Mouse (Mus musculus): ENCODE data around the gene Col6a3.

The Col6a3 gene

DNA sequence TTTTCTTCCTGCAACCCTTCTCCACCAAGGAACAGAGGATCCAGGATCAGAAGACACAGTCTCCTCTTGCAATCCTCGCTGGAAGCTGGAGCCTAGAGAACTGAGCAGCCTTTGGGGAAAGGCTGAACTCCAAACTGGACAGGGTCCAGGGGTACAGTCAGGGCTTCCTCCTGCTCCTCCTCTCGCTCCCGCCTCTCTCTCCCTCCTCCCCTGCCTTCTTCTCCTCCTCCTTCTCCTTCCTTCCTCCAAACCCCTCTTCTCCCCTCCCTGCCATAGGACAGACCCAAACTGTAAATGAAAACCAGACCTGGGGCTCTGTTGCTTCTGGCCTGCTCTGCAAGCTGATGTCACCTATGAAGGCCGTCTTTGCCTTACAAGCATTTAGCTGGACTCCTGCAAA, at the start of gene Col6a3:
Gene Col6a3, minus strand, starts transcription at position 136 of the 400 bp plus-strand sequence.
- peak; percentile 68 for DNase-seq

DNA sequence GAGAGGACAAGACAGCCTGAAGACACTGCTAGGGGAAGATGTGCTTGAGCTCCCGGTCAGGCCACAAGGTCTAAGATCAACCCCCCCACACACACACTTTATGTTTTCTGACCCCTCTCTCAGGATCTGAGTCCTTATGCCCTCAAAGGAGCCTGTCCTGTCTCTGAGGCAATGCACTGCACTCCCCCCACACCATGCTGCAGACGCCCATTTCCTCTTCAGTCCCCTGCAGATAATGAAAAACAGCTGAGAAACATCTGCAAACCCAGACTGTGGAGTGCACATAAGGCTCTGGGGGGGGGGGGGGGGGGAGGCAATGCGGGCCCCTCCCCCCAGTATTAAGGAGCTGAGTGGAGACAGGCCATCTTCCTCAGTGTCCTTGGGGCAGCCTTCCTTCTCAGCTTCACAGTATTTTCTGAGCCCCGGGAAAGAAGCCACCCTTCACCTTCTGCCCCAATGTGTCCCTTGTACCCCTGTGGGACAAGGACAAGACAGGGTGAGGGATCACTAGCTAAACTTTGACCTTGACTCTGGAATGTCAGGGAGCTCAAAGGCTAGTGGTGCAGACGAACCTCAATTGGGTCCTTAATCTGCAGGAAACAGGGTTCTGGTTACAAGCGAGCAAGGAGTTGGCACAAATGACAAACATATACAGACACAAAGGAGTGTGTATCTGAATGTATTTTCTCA, 42.1 kb upstream of the Col6a3 start:
- DNase-seq: no peak

DNA sequence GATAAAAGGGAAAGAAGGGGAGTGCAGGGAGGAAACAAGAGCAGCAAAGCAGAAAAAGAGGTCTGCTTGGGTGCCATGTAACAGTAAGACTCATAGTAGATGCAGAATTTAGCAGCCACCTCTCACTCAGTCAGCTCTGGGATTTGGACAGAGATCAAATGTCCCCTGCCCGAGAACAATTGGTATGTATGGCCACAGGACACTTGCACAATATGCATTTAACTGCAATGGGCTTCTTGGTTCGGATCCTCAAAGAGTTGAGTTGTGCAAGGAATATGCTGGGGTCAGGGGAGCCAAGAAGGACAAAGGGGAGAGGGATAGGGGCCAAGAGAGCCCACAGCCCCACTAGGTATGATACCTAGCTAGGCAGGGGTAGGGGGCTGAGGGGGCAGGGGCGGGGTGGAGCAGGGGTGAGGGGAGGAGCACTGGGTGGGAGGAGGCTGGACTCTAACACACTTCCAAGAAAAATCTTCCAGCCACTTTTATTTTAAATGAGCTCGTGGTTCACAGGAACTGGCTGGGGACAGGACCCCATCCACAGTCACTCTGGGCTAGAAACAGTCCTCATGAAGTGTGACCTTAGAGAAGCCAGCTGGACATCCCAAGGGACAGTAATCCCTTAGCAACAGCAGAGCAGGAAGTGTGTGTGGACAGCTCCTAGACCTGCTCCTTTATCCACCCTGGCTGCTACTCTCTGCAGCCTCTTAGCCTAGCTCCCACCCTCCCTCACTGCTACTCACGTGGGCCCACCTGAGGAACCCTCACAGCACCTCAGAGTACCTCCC, 32.9 kb upstream of the Col6a3 start:
- peak; percentile 77 for DNase-seq

DNA sequence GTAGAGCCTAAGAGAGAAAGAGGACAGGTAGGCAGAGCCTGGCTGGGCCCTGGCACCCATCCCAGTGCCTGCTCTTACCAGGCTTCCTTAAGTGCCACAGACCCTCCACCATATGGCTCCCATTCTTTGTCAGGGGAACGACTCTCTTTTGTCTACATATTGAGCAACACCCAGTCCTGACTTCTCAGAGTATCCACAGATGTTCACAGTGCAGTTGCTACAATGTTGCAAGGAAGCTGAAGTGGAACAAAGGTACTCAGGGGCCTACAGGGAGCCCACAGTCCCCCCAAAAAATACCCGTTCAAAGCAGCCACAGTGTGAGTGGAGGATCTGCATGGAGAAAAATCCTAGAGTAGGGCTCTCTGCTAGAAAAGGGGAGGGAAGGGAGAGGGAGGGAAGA, 32.2 kb upstream of the Col6a3 start:
- DNase-seq: no peak

DNA sequence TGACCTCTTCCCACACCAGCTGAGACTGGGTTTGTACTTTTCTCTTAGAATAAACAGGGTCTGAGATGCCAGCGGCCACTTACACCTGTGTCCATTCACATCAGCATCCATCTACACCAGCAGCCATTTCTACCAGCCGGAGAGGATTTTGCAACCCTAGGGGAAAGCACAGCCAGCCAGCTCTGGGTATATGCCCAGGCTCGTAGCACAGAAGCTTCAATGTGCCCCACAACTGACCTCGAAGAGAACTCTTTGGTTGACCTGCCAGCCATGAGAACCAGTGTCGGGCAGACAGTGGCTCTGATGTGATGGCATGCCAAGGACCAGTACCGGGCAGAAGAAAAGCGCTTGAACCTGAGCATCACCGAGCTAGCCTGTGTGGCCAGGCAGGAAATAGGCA, 31.6 kb upstream of the Col6a3 start:
- DNase-seq: no peak

DNA sequence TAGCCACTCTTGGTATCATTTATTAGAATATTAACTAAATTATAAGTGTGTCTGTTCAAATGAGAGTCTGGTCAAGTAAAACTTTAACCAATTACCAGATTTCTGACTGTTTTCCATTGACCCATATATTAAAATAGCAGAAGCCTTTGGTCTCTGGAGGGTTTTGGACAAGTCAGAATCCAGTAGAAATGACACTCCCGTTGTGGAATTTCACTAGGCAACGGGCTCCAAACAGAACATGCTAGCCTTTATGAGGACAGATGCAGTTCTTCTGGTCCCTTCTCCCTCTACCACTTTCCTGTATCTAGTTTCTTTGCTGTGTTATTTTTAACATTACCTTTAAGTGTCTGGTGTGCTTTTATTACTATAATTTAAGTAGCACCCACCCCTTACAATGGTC, 26.8 kb upstream of the Col6a3 start:
- no peak for DNase-seq

DNA sequence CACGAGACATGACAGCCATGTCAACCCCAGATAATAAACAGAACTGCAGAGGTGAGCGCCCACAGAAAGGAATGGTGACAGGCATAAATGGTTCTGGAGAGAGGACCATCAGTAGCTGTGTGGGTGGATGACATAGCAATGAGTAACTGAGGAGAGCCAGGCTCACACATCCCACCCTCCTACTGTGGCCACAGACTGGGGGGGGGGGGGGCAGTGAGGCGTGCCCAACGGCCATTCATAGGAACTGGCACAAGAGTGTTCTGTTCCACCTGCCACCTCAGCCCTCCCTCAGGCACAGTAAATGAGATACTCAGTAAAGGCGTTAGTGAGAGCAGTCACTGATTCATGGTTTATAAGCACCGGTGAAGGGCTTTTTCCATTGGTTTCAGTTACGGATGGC, 23.0 kb upstream of the Col6a3 start:
- DNase-seq: no peak

DNA sequence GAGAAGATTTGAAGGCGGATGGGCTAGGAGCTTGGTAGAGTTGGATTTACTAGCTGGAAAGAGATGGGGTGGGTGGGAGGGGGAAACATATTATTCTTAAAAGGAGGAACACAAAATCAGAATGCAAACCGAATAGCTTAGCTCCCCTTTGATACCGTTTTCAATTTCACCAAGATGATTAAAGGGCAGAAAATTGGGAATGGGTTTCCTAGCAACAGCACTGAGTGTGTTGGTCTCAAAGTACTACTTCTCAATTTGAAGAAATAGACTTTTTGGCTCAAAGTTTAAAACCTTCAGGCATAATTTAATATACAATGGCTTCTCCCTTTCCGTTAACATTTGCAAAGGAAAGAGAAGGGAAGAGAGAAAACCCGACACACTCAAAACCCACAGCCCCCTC, 12.1 kb upstream of the Col6a3 start:
- no peak for DNase-seq

DNA sequence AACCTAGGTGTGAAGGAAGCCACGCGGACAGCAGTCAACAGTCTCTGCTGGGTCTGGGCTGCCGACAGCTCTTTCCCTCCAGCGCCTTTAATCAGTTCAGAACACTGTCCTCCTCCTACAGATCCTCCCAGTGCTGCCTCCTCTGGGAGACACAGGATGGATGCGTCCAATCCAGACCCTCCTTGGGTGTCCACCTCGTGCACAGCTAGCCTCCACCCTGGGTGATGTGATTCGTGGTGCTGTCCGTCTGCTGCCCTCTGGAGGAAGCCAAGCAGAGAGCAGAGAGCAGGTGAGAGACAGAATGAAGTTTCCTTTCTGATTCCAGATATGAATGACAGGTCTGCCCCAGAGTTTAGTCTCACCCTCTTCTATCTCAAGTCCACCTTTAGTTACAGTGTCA, 6.1 kb upstream of the Col6a3 start:
- peak; percentile 34 for DNase-seq

DNA sequence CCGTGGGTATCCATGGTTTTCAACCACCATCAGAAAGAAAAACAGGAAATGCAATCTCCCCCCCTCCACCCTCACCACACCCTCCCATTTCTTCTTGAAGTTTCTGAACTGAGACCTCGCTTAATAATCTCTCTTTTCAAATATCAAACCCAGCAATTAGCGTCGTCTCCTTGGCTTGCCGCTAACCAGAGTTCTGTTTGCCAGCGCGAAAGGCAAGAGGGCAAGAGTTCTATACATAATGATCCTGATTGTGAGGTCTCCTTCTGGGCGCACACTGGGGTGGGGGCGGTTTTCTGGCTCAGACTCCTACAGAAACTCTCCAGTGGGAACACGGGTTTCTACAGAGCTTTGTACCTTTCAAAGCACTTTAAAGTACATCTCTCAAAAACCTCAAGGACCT, 1.4 kb upstream of the Col6a3 start:
- DNase-seq: no peak

DNA sequence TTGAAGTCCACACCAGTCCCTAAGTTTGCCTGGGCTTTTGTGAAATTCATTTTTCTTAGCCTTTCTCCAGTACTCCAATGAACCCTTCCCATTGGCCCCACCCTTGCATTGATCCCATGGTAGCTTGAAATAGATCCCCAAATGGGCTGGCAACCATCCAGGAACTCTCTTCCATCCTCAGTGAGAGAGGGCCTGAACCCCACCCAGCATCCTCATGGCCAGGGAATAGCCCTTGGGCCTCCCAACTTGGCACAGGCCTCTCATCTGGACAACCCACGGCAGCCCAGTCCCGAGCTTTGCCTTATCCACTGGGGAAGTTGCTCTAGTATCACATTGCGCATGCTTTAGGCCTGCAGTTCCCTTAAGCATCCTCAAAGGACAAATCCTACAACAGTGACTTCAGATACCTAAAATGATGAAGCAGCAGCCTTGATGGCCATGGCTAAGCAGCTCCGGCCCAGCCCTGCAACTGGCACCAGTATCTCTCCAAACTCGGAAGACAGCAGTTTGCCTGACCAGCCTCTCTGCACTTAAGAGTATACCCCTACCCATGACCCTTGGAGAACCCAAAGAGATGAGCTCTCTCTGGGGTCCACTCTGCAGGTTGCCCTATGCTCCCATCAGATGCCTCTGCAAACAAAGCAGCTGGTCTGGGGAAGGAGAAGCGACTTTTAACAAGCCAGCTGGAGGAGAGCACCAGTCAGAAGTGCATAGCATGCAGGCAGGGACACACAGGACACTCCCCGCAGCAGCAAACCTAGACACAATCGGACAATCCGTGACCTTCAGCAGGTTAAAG, 783 bp downstream of the Col6a3 start:
- no peak for DNase-seq

DNA sequence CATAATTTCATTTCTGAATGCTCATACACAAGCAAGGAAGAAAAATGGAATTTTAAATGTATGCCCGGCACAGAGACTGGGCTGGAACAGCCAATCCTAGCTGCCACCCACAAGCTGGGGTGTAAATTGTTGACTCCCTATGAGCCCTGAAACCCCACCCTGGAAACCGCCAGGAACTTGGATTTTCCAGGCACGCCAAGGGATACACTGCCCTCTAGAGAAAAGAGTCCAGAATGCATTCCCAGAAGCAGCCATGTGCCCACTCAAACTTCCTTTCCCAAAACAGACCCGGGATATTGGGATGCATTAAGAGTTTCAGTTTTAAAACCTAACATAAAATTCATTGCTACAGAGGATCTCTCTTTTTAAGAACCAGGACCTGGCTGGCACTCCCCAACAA, 3.5 kb downstream of the Col6a3 start:
- DNase-seq: peak; percentile 64

DNA sequence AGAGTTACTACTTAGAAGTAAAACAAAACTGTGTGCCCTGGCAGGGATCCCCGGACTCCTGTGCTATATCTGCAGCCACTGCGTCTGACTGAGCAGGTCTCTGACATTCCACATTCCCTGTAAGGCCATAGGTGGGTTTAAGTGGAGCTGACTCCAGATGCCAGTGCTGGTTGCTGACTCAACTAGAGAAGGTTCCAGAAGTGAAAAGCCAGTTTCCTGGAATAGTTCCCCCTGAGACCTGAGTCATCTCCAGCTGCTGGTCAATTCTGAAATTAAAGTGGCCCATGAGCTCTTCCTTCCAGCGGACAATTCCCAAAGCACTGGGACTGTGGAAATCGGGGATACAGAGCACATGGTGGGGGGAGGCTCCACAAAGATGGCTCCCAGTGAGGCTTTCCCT, 5.1 kb downstream of the Col6a3 start:
- no peak for DNase-seq

DNA sequence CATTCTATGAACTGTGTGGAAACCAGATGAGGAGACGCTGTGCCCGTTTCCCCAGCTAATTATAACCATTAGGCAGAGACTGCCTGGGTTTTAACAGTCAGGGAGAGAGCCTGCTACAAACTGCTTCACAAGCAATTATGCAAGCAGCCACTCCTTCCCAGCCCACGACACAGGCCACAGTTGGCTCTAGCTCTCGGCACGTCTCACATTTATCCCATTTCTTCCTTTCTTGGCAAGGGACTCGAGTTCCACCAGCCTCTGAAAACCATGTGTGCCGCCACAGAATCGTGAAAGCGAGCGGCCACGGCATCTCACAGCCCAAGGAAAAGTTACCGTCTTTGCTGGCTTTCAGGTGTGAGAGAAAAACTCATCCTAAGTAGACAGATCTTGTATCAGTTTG, 5.5 kb downstream of the Col6a3 start:
- peak; percentile 38 for DNase-seq

DNA sequence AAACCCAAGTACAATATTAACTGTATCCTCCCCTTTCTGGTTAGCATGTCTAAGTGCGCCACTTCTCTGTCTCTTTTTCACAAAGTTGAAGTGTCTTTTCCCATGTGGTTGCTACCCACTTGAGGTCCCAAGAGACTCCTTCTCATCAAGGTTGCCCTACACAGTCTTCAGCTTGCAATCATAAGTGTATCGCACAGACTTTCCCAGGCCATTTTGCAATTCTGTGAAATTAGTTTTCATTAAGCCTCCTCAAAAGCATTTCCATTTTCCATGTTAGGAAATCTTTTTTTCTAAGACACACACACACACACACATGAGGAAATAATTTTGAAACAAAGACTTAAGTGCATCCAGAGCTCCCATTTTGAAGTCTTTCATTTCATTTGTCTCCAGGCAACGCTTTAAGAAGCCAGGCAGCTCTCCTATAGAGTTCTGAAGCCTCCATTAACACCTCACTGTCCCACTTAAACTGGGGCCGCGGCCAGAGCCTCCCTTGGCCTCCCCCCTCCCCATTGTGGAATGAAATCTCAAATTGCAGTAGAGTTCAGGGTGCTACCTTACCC, 7.5 kb downstream of the Col6a3 start:
- DNase-seq: no peak

DNA sequence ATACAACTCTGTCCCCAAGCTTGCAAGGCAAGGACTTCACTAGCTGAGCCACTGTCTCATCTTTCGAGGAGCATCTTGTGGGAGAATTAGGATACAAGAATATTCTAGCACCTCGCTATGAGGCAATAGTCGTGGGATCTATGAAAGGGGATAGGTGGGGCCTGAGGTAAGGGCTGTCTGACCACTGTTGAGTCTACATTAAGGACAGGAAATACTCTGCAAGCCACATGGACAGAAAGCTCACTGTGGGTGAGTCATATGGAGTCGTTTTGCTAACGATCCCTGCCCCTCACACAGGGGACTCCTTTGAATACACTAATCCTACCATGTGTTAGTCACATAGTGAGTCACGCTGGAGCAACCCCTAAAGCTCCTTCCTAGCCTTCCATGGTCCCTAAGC, 9.1 kb downstream of the Col6a3 start:
- no peak for DNase-seq

DNA sequence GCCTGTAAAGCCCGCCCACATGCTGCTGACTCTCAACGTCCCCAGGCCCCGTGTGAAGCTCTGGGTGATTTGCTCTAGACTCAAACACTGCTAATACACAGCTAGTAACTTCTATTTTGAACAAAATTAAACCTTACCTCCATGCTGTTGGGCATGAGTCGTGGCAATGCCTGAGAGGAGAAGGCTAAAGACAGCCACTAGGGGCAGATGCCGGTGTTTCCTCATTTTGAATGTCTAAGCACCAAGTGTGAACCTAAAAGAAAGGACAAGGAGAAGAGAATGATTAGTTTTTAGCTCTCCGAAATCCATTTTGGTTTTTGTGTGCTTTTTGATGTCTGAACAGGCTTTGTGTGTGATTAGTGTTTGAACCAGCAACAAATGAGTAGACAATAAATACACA, 13.8 kb downstream of the Col6a3 start:
- DNase-seq: no peak

DNA sequence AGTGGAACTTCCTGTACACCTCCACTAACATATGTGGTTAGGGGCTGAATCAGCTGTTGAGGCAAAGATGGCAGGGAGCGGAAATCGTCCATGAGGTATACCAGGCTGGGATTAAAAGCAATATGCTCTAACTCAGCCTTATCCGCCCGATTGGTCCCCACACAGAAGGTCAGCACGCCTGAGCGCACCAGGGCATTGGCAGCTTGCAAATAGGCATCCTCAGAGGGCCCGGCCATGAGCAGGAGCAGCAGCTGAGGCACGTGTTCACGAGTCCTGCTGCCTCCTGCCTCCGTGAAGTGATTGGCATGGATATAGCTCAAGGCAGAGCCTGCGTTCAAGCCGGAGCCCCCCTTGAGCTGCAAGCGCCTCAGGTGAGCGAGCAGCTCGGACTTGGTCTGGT, 30.5 kb downstream of the Col6a3 start:
- DNase-seq: no peak

DNA sequence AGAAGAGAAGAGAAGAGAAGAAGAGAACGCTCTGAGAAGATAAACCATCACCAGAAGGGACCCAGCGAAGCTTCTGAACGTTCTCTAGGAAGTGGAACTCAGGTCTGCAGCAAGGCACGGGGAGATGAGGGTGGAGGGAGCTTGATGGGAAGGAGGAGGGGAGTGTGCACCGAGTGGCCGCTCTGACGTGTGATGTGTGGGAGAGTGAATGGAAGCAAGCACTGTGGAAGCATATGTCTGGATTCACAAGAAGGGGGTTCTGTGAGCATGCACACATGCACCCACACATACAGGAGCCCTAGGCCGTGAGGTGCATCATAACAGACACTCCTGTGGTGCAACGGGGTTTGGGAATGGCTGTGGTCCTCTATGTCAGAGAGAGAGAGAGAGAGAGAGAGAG, 34.8 kb downstream of the Col6a3 start:
- no peak for DNase-seq

DNA sequence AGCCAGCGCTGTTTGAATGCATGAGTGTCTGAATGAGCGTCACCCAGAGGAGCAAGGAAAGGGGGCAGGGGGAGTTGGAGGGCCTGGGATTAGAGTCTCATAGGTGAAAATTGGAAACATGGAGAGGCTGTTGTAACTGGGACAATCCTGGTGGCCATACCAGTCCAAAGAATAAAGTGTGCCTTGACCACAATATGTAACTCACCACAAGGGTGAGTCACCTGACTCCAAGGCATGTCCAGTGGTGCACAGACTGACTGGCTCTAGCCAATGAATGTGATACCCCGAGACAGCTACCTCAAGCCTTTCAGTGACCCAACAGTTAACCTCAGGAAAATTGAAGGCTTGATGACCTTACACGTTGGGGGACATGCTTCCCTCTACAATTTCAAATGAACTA, 40.7 kb downstream of the Col6a3 start:
- DNase-seq: no peak

DNA sequence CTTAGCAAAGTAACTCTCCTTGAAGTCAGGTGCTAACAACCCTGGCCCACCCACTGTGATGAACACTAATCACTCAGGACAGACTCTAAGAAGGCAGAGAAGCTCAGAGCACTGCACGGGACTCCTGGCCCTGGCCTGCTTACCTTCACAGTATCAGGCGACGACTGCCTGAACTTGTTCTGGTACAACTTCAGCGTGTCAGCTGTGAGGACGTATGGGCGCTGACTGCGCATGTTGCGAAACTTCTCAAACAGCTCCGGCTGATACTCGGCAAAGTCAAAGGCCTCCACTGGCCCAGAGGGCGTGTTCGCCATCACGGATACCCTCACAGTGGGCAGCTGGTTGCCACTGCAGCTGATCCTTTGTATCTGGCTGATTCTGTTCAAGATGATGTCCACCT, 42.7 kb downstream of the Col6a3 start:
- no peak for DNase-seq

DNA sequence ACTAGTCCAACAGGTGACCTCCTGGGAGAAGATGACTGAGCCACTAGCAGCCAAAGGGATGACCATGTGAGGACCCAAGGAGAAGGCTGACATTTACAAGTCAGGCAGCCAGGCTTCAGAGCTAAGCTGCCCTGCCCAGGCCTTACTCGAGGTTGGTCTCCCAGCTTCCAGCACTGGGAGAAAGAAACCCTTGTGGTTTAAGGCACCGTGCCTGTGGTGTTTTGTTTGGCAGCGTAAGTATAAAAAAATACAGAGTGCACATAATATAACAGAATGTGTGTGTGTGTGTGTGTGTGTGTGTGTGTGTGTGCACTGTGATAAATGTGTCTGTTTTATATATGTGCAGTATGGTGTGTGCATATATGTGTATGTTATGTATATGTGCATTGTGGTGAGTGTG, 43.3 kb downstream of the Col6a3 start:
- no peak for DNase-seq

DNA sequence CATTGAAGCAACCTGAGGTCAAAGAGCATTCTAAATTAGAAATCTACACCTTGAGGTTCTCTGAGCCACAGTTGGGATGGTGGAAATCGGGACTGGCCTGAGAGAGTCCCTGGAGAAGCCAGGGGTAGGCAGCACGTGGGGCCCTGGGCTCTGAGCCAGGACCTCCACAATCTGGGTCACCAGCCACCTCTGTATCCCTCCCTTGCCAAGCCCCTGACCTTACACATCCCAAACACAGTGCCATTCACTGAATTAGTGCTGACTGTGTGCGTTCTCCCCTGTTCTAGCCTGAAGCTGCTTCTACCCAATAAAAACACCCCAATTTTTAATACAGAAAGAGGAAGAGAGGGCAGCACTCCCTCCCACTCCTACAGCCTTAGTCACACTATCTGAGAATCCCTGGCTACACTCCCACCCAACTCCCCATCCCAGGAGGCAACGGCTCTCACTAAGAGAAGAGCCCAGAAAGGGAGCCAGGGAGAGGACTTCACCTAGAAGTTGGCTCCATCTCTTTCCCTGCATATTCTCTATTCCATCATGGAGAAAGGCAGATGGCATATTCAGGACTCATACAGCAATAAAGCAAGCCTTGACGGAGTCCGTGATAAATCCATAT, 46.4 kb downstream of the Col6a3 start:
- DNase-seq: no peak
